ENCODE assay signal across 10 mouse cellular contexts in genomic region chr4:96683474-96683873, GRCm38 (mm10). TPM values are rescaled to one million over a fixed set of nuclear protein-coding genes. Genes with fewer than 3 reads are reported as not detected.
DNase-seq lines count a peak whose midpoint lies in the region; ATAC-seq and TF ChIP-seq lines count a peak whose summit lies in the region.
"Had no signal": no experiment of that assay in that cellular context is flagged by ENCODE, and none has a peak within 500 bp of the region (broad histone marks: within the 10 kb centered on the region; RNA-seq: fewer than 3 reads in every experiment).

No protein-coding gene starts in this region.

- H3K4me2 ChIP-seq in kidney, embryonic 14.5 days (replicated peaks; ENCODE audit: low read depth, low read length): no peak overlapping the region
- H3K4me2 ChIP-seq in intestine, postnatal 0 days (replicated peaks; ENCODE audit: low read depth): no peak overlapping the region
- H3K4me2 ChIP-seq: liver, embryonic 11.5 days had no signal

- in situ Hi-C loops in Patski (cut with MboI; ENCODE audit: low pct_unique_long_range_greater_than_20kb): loop anchor here (5.0 kb wide), 3 partner anchors 406 to 1676 kb away; no protein-coding TSS in a partner anchor

- DNase-seq in cerebellum, adult 9-10 months: no peak
- no peak for DNase-seq in kidney, postnatal 25 days
- no peak for DNase-seq in Patski (ENCODE audit: low read depth, low spot score)
- no peak for DNase-seq in adrenal gland, postnatal 4 days (ENCODE audit: low spot score in 2 of 2)
- DNase-seq: kidney, adult 18-20 months had no signal

- peak; percentile 48 for TF ChIP-seq CTCF in Patski (IDR thresholded peaks at IDR 0.05)
- peak; percentile 79 for TF ChIP-seq CTCF in intestine, postnatal 0 days (IDR thresholded peaks at IDR 0.05; ENCODE audit: low read depth)

- POLR2A ChIA-PET in Patski (lab: Charles Lee): no interaction called here

- H3K36me3 ChIP-seq in kidney, embryonic 14.5 days (ENCODE audit: control insufficient read depth, insufficient read depth, low read length): no peaks in the 10 kb centered on the region
- H3K36me3 ChIP-seq in intestine, postnatal 0 days (ENCODE audit: control insufficient read depth, insufficient read depth): no peaks in the 10 kb centered on the region

- H3K9me3 ChIP-seq in kidney, embryonic 14.5 days (ENCODE audit: control insufficient read depth, low read length): no peaks in the 10 kb centered on the region
- no peaks in the 10 kb centered on the region for H3K9me3 ChIP-seq in intestine, postnatal 0 days (ENCODE audit: control insufficient read depth)

- H3K4me3 ChIP-seq in kidney, embryonic 14.5 days (ENCODE audit: low read length): no peak overlapping the region
- H3K4me3 ChIP-seq in intestine, postnatal 0 days (ENCODE audit: low read depth, low read length): no peak overlapping the region

- H3K27ac ChIP-seq in kidney, embryonic 14.5 days (ENCODE audit: low read depth, low read length): no peak overlapping the region
- no peak overlapping the region for H3K27ac ChIP-seq in intestine, postnatal 0 days (ENCODE audit: low read depth, low read length)

- H3K9ac ChIP-seq in kidney, embryonic 14.5 days (ENCODE audit: low read depth, low read length): no peak overlapping the region
- H3K9ac ChIP-seq in intestine, postnatal 0 days (ENCODE audit: low read depth, low read length): no peak overlapping the region

- 54% methylated on average over 2 of the region's 2 CpGs for WGBS in kidney, embryonic 14.5 days
- 40% methylated on average over 2 of the region's 2 CpGs for WGBS in intestine, postnatal 0 days

- ATAC-seq in cerebellum, adult (ENCODE audit: insufficient number of reproducible peaks, low FRiP score, low TSS enrichment): peak; percentile 36; the same call in 1 of the 2 replicates
- ATAC-seq in kidney, embryonic 14.5 days (ENCODE audit: low FRiP score, low TSS enrichment): 0 out of 2 replicates have a peak, but pooled peaks have one; percentile 46
- no peak for ATAC-seq in Patski
- no peak for ATAC-seq in intestine, postnatal 0 days
- no peak for ATAC-seq in megakaryocyte-erythroid progenitor cell, adult 5-6 weeks (replicated peaks; ENCODE audit: low FRiP score, low TSS enrichment, poor library complexity, severe bottlenecking)

- H3K27me3 ChIP-seq in kidney, embryonic 14.5 days (ENCODE audit: control insufficient read depth, insufficient read depth, low read length): no peaks in the 10 kb centered on the region
- peaks cover 4% of the 10 kb centered on the region for H3K27me3 ChIP-seq in Patski
- no peaks in the 10 kb centered on the region for H3K27me3 ChIP-seq in intestine, postnatal 0 days (replicated peaks; ENCODE audit: control insufficient read depth, insufficient read depth, low read length)

- no peaks in the 10 kb centered on the region for H3K4me1 ChIP-seq in kidney, embryonic 14.5 days (ENCODE audit: control insufficient read depth, insufficient read depth, low read length)
- H3K4me1 ChIP-seq in intestine, postnatal 0 days (replicated peaks; ENCODE audit: control insufficient read depth, insufficient read depth, low read length): no peaks in the 10 kb centered on the region

- CTCF ChIA-PET in Patski (lab: Charles Lee): interaction anchor here (0.6 to 1.8 kb wide), 3 partner anchors 18 to 700 kb away, joined by 3 to 5 read pairs (median 3); no protein-coding TSS in a partner anchor

RNA-seq across cellular contexts. Expression of gene Cyp2j5, which starts 19.5 kb away (rescaled TPM):
- 0.59 and 1.1 TPM in 2 replicates for polyA plus RNA-seq in kidney, embryonic 14.5 days (2014; fragmentation: Nextera tagmentation; extraction: Ambion mirVana)
- 2.3 TPM for polyA plus RNA-seq in Patski (2021)
- 0.20 TPM in 1 of 2 replicates, not detected in the other for polyA plus RNA-seq in intestine, postnatal 0 days (2015; fragmentation: Nextera tagmentation; extraction: Ambion mirVana)
- total RNA-seq in megakaryocyte-erythroid progenitor cell, adult 5-6 weeks (2014; fragmentation: Nextera tagmentation): not detected in 2 replicates
- total RNA-seq in megakaryocyte-erythroid progenitor cell, adult 5-6 weeks (2017): not detected in 2 replicates
- total RNA-seq in adrenal gland, postnatal 4 days (2021): 1 to 10 TPM; 4.0 to 9.7 TPM

Comparison
In these comparisons a context has a peak if more than half of its experiments do, and no peak if none do; other contexts are left out.
1. ATAC-seq: peak in cerebellum, adult (single experiment) and kidney, embryonic 14.5 days (single experiment); none in Patski (single experiment), intestine, postnatal 0 days (single experiment) and megakaryocyte-erythroid progenitor cell, adult 5-6 weeks (single experiment).